Mouse (Mus musculus) G1E-ER4 (cell line): ENCODE data around the gene Vamp5. TPM values are rescaled to one million over a fixed set of nuclear protein-coding genes. Genes with fewer than 3 reads are reported as not detected.

Experiments
- GATA1 ChIP-seq: IDR thresholded peaks from one replicate; pipeline ENCODE4 v1.8.0; 2012; ENCODE audit warnings: low read length, inconsistent platforms
- polyA plus RNA-seq: library from polyadenylated mRNA; stranded (reverse); fragments of >175 nt; gene quantifications from 2 replicates; pipeline ENCODE4 v1.2.3, GENCODE M21; 2012

The Vamp5 gene
- polyA plus RNA-seq, 1 experiment: 234 TPM

DNA sequence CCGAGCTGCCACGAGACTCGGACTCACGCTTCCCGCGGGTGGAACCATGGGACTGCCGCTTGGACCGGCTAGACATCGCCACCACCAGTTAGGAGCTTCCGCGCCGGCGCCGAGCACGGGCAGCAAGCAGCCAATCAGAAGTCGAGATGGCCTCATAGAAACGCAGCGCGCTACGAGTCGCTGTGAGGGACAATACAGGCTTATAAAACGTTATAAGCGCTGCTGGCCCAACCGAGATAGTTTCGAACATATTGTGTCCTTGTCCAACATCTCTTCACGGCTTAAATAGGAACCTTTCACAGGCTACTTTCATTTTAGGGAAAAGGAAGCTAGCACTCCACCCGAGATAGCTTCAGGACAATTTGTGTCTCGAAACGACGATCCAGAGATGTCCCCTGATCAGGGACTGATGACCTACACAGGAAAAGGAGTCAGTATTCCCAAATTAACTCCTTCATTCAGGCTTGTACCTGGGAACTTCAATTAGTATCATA lies 35.1 kb downstream of the Vamp5 start, which contains the start of gene Usp39:
Gene Usp39, minus strand, starts transcription at position 111 of the 494 bp plus-strand sequence.
- TF ChIP-seq GATA1: no peak

GRCm38 (mm10) chr6:72344396-72345073 lies 35.7 kb downstream of the Vamp5 start:
- no peak for TF ChIP-seq GATA1

GRCm38 (mm10) chr6:72340481-72340880 lies 39.8 kb downstream of the Vamp5 start:
- TF ChIP-seq GATA1: no peak

GRCm38 (mm10) chr6:72333111-72333510 lies 47.2 kb downstream of the Vamp5 start:
- no peak for TF ChIP-seq GATA1

DNA sequence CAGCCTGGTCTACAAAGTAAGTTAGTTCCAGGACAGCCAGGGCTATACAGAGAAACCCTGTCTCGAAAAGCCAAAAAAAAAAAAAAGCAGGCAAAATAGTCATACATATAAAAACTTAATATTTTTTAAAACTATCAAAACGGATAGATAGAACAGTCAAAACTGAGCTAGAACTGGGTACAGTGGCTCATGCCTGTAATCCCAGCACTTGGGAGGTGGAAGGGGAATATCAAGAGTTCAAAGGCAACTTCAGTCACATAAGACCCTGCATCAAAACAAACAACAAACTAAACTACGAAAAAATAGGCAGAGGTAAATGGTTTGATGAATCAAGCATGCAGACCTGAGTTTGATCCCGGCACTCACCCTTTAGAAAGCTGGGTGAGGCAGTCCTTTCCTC lies 50.1 kb downstream of the Vamp5 start:
- TF ChIP-seq GATA1: no peak

- no peak for TF ChIP-seq GATA1
Observed at GRCm38 (mm10) chr6:72329019-72329418, 51.2 kb downstream of the Vamp5 start.

- no peak for TF ChIP-seq GATA1
Observed at GRCm38 (mm10) chr6:72326274-72326673, 54.0 kb downstream of the Vamp5 start.

- no peak for TF ChIP-seq GATA1
Observed at GRCm38 (mm10) chr6:72323786-72324508, 56.3 kb downstream of the Vamp5 start.

- no peak for TF ChIP-seq GATA1
Observed at GRCm38 (mm10) chr6:72322936-72323335, 57.3 kb downstream of the Vamp5 start.

GRCm38 (mm10) chr6:72319019-72319418 lies 61.2 kb downstream of the Vamp5 start:
- no peak for TF ChIP-seq GATA1

Other genes starting within 250 kb of the Vamp5 start
- gene Atoh8, start 144.9 kb downstream of the Vamp5 start, polyA plus RNA-seq: not detected in 2 replicates
- not detected in 2 replicates for gene Sftpb, start 75.9 kb downstream of the Vamp5 start, polyA plus RNA-seq
- 21.3 and 30.1 TPM in 2 replicates for gene Usp39, start 35.3 kb downstream of the Vamp5 start, polyA plus RNA-seq
- 24.1 and 31.5 TPM in 2 replicates for gene 0610030E20Rik, start 33.2 kb downstream of the Vamp5 start, polyA plus RNA-seq
- gene Tmem150a, start 25.0 kb downstream of the Vamp5 start, polyA plus RNA-seq: 2.2 and 3.6 TPM in 2 replicates
- 99.4 and 148 TPM in 2 replicates for gene Rnf181, start 13.5 kb downstream of the Vamp5 start, polyA plus RNA-seq
- 130 and 242 TPM in 2 replicates for gene Vamp8, start 10.2 kb upstream of the Vamp5 start, polyA plus RNA-seq
- 5.2 and 6.1 TPM in 2 replicates for gene Ggcx, start 33.8 kb upstream of the Vamp5 start, polyA plus RNA-seq
- gene Mat2a, start 59.1 kb upstream of the Vamp5 start, polyA plus RNA-seq: 29.5 and 99.9 TPM in 2 replicates
- gene Sh2d6, start 141.2 kb upstream of the Vamp5 start, polyA plus RNA-seq: 0.06 TPM in 1 of 2 replicates, not detected in the other
- 27.3 and 30.6 TPM in 2 replicates for gene Capg, start 163.9 kb upstream of the Vamp5 start, polyA plus RNA-seq
- gene Elmod3, start 217.9 kb upstream of the Vamp5 start, polyA plus RNA-seq: 18.7 and 20.5 TPM in 2 replicates
- gene Retsat, start 218.0 kb upstream of the Vamp5 start, polyA plus RNA-seq: 6.4 and 33.4 TPM in 2 replicates
- gene Tgoln1, start 236.5 kb upstream of the Vamp5 start, polyA plus RNA-seq: 1.3 and 3.8 TPM in 2 replicates